Mouse (Mus musculus) ES-E14 (cell line): Measurements from ENCODE around the gene Eif2d. TPM values are rescaled to one million over a fixed set of nuclear protein-coding genes. Genes with fewer than 3 reads are reported as not detected.
A peak's percentile ranks its signal among the peaks of the same experiment; 100 is the strongest.

Experiments used
- DNase-seq: peaks from one replicate; pipeline ENCODE4 v3.0.0-alpha.2; 2013; ENCODE audit warnings: low read depth, low spot score
- H3K27ac ChIP-seq: 2 replicates; pipeline ENCODE4 v1.5.1; 2012; ENCODE audit warnings: low read depth, mild to moderate bottlenecking, low read length, moderate library complexity, mixed read lengths; ENCODE audit not compliant: poor library complexity, insufficient read depth, severe bottlenecking
- H3K36me3 ChIP-seq: 2 replicates; pipeline ENCODE4 v1.6.1; 2012; ENCODE audit warnings: mild to moderate bottlenecking, low read length, moderate library complexity, mixed read lengths; ENCODE audit not compliant: control insufficient read depth, poor library complexity, insufficient read depth, severe bottlenecking
- H3K4me1 ChIP-seq, 2 experiments: fragments of 150-350 bp in 1 of 2; sonication (generic) in 1 of 2; 2 replicates each; pipeline ENCODE4 v1.6.1; 2012; ENCODE audit warnings: low read length in 2 of 2, mild to moderate bottlenecking in 1 of 2, mixed read lengths in 1 of 2; ENCODE audit not compliant: control insufficient read depth in 2 of 2, insufficient read depth in 2 of 2, poor library complexity in 1 of 2
- H3K4me3 ChIP-seq, 2 experiments: fragments of 150-350 bp in 1 of 2; sonication (generic) in 1 of 2; 2 replicates each; pipeline ENCODE4 v1.5.1; 2012; ENCODE audit warnings: low read length in 2 of 2, low read depth in 1 of 2, mild to moderate bottlenecking in 1 of 2, mixed read lengths in 1 of 2; ENCODE audit not compliant: insufficient read depth in 1 of 2, poor library complexity in 1 of 2, severe bottlenecking in 1 of 2
- H3K9ac ChIP-seq: 2 replicates; pipeline ENCODE4 v1.6.1; 2012; ENCODE audit warnings: low read depth, mild to moderate bottlenecking, low read length, mixed read lengths; ENCODE audit not compliant: poor library complexity, insufficient read depth, severe bottlenecking
- H3K9me3 ChIP-seq: fragments of 150-350 bp; sonication (generic); 2 replicates; pipeline ENCODE4 v1.6.1; 2012; ENCODE audit warnings: low read depth, mild to moderate bottlenecking, low read length; ENCODE audit not compliant: control insufficient read depth, insufficient read depth
- CHD2 ChIP-seq: IDR thresholded peaks from 2 replicates; pipeline ENCODE4 v1.6.1; 2014; ENCODE audit warnings: mild to moderate bottlenecking, low read depth, low read length, inconsistent platforms
- HCFC1 ChIP-seq: IDR thresholded peaks from 2 replicates; pipeline ENCODE4 v1.6.1; 2012; ENCODE audit warnings: low read length, inconsistent platforms, borderline replicate concordance; ENCODE audit not compliant: insufficient read depth
- MAFK ChIP-seq: IDR thresholded peaks from 2 replicates; pipeline ENCODE4 v1.6.1; 2014; ENCODE audit warnings: mild to moderate bottlenecking, low read depth, low read length, inconsistent platforms; ENCODE audit not compliant: insufficient read depth
- ZC3H11A ChIP-seq: IDR thresholded peaks from 2 replicates; pipeline ENCODE4 v1.6.1; 2012; ENCODE audit warnings: low read depth, mild to moderate bottlenecking, inconsistent platforms, low read length, borderline replicate concordance
- ZNF384 ChIP-seq: IDR thresholded peaks from 2 replicates; pipeline ENCODE4 v1.6.1; 2012; ENCODE audit warnings: low read depth, low read length, inconsistent platforms
- in situ Hi-C, 2 experiments: fragments of 600-800 bp; cut with MboI; formaldehyde crosslinking; loops; one replicate each; pipeline ENCODE4 v1.15.1; 2025; ENCODE audit warnings: low sequenced_read_pairs in 2 of 2, inconsistent platforms in 1 of 2; ENCODE audit not compliant: unreplicated experiment in 2 of 2
- total RNA-seq: library from RNA; depleted of rRNA; stranded (reverse); fragments of 300-350 nt; gene quantifications from 2 replicates; pipeline ENCODE4 v1.2.3, GENCODE M21; 2012

Gene Eif2d
- total RNA-seq, 1 experiment = 64.5 TPM

- no peaks in the 10 kb centered on the region for H3K9me3 ChIP-seq
- H3K27ac ChIP-seq = peak overlapping the region; percentile 84
- H3K36me3 ChIP-seq = peaks cover 15% of the 10 kb centered on the region
- no peak for TF ChIP-seq CHD2
- TF ChIP-seq ZNF384 = no peak
- no peak for TF ChIP-seq HCFC1
- no peak for TF ChIP-seq MAFK
- TF ChIP-seq ZC3H11A = no peak
- H3K4me1 ChIP-seq = peaks cover 1 to 4% of the 10 kb centered on the region in 2 experiments; a peak in 1 of 4 replicates
- H3K4me3 ChIP-seq = peak overlapping the region; percentile 70 to 93
- peak overlapping the region; percentile 93 for H3K9ac ChIP-seq
- DNase-seq = no peak
- in situ Hi-C loops = no loop called here
Measured at GRCm38 (mm10) chr1:131137717-131138118, 15.3 kb upstream of the Eif2d start.

DNA sequence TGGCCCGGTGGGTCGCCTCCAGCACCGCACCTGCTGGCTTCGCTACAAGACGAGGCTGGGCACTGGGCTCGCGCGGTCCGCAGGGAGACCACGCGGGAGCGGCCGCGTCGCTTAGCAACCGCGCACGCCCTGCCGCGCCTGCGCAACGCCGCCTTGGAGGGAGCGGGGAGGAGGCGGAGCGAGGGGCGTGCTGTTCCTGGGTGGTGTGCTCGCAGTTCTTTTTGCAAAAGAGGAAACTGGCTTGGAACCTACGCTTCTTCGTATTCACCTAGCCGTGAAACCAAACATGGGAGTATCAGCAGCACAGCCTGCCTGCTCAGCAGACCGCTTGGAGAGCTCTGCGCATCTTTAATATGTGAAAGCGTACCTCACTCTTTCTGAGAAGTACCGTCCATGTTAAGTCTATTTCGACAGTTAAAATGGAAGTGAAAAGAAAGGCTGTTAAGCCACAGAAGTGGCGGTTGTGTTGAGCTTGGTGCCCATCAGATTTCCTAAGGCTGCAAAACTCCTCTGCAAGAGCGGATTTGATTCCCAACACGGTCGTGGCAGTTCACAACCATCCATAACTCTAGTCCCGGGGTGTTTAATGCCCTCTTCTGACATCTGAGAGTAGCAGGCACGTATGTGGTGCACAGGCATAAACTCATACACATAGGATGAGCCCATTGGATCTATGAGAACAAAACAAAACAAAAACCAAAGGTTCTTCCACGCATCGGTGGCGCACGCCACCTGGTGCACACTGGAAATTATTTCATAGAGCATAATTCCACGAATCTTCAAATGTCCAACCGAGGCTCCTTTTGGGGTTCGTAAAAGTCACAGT, 14.6 kb upstream of the Eif2d start, which contains the start of gene Dyrk3:
Gene Dyrk3, minus strand, starts transcription at position 150 of the 826 bp plus-strand sequence.
- no peaks in the 10 kb centered on the region for H3K9me3 ChIP-seq
- peak within 1 kb of the TSS; percentile 93 for H3K9ac ChIP-seq
- H3K4me3 ChIP-seq = peak within 1 kb of the TSS; percentile 70 to 93
- DNase-seq = peak; percentile 89
- peaks cover 1 to 4% of the 10 kb centered on the region in 2 experiments; a peak in 1 of 4 replicates for H3K4me1 ChIP-seq
- in situ Hi-C loops = no loop called here
- TF ChIP-seq MAFK (no peak), HCFC1 (0 out of 2 replicates have a peak, but pooled peaks have one; percentile 35)
- peaks cover 12% of the 10 kb centered on the region; the same call in 1 of the 2 replicates for H3K36me3 ChIP-seq
- peak within 1 kb of the TSS; percentile 93 for H3K27ac ChIP-seq

DNA sequence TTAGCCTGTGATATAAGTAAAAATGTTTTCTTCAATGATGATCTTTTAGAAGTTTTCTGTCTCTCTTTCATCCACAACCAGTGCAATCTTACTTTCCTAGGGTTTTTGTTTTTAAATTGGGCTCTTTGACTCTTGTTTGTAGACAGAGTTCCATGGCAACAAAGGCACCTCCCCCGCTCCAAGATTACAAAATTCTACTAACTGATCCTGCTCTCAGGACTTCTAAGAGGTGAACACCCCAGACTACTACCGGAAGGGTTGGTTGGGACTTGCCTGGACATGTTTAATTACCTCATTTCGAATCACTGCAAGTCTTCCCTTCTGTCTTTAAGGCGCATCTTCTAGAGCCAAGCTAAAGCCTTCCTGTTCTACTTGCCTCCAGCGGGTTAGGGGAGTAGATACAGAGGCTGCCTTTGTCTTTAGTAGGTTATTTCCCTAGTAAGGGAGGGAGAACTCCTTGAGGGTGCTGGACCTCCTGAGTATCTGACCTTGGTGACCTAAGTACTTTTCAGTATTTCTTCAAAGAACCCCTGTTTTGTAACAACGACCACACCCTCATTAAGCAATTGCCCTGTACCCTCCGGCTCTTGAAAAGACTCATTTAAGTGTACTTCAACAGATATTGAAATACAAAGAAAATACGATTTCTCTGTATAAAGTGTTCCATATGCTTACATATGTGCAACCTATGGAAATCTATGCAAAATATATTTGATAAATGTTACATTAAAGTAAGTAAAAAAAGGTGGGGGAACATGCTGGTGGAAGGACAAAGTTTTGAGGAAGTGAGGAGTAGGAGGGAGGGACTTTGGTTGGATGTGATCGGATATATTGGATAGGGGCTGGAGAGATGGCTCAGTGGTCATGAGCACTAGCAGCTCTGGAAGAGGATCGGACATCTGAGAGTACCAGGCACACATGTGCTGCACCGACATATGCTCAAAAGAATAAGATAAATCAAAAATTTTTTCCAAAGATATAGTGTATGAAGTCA, 13.6 kb upstream of the Eif2d start:
- peak overlapping the region; percentile 93 for H3K27ac ChIP-seq
- H3K4me3 ChIP-seq = peak overlapping the region in 1 of 2 experiments; percentile 70; a peak in 2 of 4 replicates
- peaks cover 1 to 4% of the 10 kb centered on the region in 2 experiments; a peak in 2 of 4 replicates for H3K4me1 ChIP-seq
- H3K36me3 ChIP-seq = peaks cover 8% of the 10 kb centered on the region; the same call in 1 of the 2 replicates
- DNase-seq = peak; percentile 92
- H3K9ac ChIP-seq = peak overlapping the region; percentile 82; the same call in 1 of the 2 replicates
- H3K9me3 ChIP-seq = no peaks in the 10 kb centered on the region
- in situ Hi-C loops = no loop called here
- TF ChIP-seq HCFC1 = no peak
- TF ChIP-seq ZC3H11A = no peak
- TF ChIP-seq ZNF384 = no peak
- no peak for TF ChIP-seq MAFK
- TF ChIP-seq CHD2 = no peak

DNA sequence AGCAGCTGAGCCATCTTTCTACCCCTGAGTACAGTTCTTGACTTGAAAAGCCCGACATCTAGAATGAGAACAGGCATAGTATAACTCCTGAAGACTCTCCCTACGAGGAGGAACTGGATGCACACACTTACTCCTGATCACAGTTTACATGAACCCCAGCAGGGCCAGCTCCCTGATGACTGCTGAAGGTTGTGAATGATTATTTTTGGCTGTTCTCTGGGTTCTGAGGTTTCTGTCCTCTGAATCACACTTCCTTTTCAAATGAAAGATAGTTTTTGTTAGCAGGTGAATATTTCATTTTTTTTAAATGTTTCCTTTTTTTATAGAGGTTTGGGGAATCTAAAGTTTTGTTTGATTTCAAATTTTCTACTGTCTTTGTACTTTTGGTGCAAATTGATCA, 11.5 kb upstream of the Eif2d start:
- DNase-seq = no peak
- H3K9ac ChIP-seq = no peak overlapping the region

More for the DNA sequence above, 11.5 kb upstream of the Eif2d start:
- in situ Hi-C loops = no loop called here
- no peak overlapping the region for H3K4me3 ChIP-seq
- no peaks in the 10 kb centered on the region for H3K36me3 ChIP-seq
- no peaks in the 10 kb centered on the region for H3K9me3 ChIP-seq
- TF ChIP-seq MAFK (no peak), ZNF384 (no peak), ZC3H11A (no peak), CHD2 (no peak), HCFC1 (no peak)
- peaks cover 5 to 11% of the 10 kb centered on the region in 2 experiments; a peak in 3 of 4 replicates for H3K4me1 ChIP-seq
- H3K27ac ChIP-seq = no peak overlapping the region
